Mouse (Mus musculus) c-Kit-positive CD71-positive TER-119-positive erythroid progenitor cells, embryonic 14.5 days (primary cell): ENCODE measurements around the gene Mbnl2.
A peak's percentile ranks its signal among the peaks of the same experiment; 100 is the strongest.

Experiments
- DNase-seq: peaks from one replicate; pipeline ENCODE4 v3.0.0-alpha.2; 2013; ENCODE audit warnings: low spot score

Mbnl2 gene

GRCm38 (mm10) chr14:120387293-120387692 is 111.8 kb downstream of the Mbnl2 start:
- no peak for DNase-seq

- no peak for DNase-seq
Measured at GRCm38 (mm10) chr14:120388818-120389691, 113.6 kb downstream of the Mbnl2 start.

- DNase-seq: no peak
Measured at GRCm38 (mm10) chr14:120390231-120390944, 114.9 kb downstream of the Mbnl2 start.

GRCm38 (mm10) chr14:120391701-120392100 is 116.2 kb downstream of the Mbnl2 start:
- DNase-seq: no peak

GRCm38 (mm10) chr14:120392441-120392840 is 117.0 kb downstream of the Mbnl2 start:
- no peak for DNase-seq

GRCm38 (mm10) chr14:120393441-120393840 is 118.0 kb downstream of the Mbnl2 start:
- DNase-seq: no peak

GRCm38 (mm10) chr14:120394216-120394615 is 118.7 kb downstream of the Mbnl2 start:
- no peak for DNase-seq

GRCm38 (mm10) chr14:120394827-120395226 is 119.4 kb downstream of the Mbnl2 start:
- DNase-seq: no peak

GRCm38 (mm10) chr14:120395501-120395900 is 120.0 kb downstream of the Mbnl2 start:
- no peak for DNase-seq

GRCm38 (mm10) chr14:120397871-120398647 is 122.6 kb downstream of the Mbnl2 start:
- DNase-seq: peak; percentile 25

- DNase-seq: no peak
Measured at GRCm38 (mm10) chr14:120399614-120400013, 124.1 kb downstream of the Mbnl2 start.

GRCm38 (mm10) chr14:120401158-120401557 is 125.7 kb downstream of the Mbnl2 start:
- no peak for DNase-seq

- DNase-seq: no peak
Measured at GRCm38 (mm10) chr14:120402715-120403114, 127.2 kb downstream of the Mbnl2 start.

- no peak for DNase-seq
Measured at GRCm38 (mm10) chr14:120404364-120404763, 128.9 kb downstream of the Mbnl2 start.

- no peak for DNase-seq
Measured at GRCm38 (mm10) chr14:120404811-120405582, 129.5 kb downstream of the Mbnl2 start.

GRCm38 (mm10) chr14:120405597-120405996 is 130.1 kb downstream of the Mbnl2 start:
- no peak for DNase-seq

- DNase-seq: no peak
Measured at GRCm38 (mm10) chr14:120406271-120406670, 130.8 kb downstream of the Mbnl2 start.

GRCm38 (mm10) chr14:120406820-120407219 is 131.4 kb downstream of the Mbnl2 start:
- no peak for DNase-seq

GRCm38 (mm10) chr14:120409854-120410253 is 134.4 kb downstream of the Mbnl2 start:
- no peak for DNase-seq

- no peak for DNase-seq
Measured at GRCm38 (mm10) chr14:120416886-120417285, 141.4 kb downstream of the Mbnl2 start.

- no peak for DNase-seq
Measured at GRCm38 (mm10) chr14:120418964-120419363, 143.5 kb downstream of the Mbnl2 start.

GRCm38 (mm10) chr14:120428497-120428896 is 153.0 kb downstream of the Mbnl2 start:
- DNase-seq: no peak
